Mouse (Mus musculus) liver, postnatal 0 days (tissue): ENCODE measurements around the gene Slc7a14.

ENCODE experiments used
- CTCF ChIP-seq: sonication (generic); IDR thresholded peaks from 2 replicates; pipeline ENCODE4 v1.5.1; 2016; ENCODE audit warnings: antibody characterized with exemption, low read depth
- EP300 ChIP-seq: IDR thresholded peaks from 2 replicates; pipeline ENCODE4 v1.6.1; 2016; ENCODE audit warnings: antibody characterized with exemption, low read depth, mild to moderate bottlenecking

DNA sequence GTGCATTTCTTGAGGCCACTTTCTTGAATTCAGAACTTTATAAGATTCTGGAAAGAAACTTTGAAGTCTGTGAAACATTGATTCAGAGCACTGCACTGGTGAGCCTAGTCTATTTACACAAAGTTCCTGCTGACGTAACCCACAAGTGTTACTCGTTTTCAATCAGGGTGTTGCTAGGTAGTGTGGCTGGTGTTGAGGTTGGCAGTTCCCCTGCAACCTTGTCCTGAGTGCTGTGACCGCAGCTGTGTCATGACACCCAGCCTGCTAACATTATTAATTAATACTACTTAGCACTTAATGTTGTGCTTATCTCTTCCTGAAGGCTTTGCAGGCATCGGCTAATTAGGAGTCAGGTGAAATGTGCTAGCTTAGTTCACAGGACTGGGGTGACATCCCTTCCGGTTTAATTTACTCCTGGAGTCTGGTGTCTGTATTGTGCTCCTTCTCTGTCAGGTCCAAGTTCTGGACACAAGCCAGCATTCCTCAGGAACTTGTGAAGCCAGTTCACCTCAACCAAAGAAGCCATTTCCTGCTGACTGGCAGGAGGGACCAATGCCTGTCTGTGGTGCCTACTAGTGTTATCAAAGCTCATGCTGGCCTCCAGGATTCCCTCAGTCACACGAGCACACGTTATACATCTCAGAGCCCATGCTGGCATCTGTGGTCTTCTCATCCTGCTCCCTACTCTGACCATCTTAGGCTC is 50.5 kb downstream of the Slc7a14 start:
- TF ChIP-seq EP300 (no peak), CTCF (no peak)
